Mouse (Mus musculus): ENCODE results near the gene Anapc5.

The Anapc5 gene

GRCm38 (mm10) chr5:122769101-122769568, 52.0 kb downstream of the Anapc5 start:
- no peak for DNase-seq (ENCODE audit: low spot score)

GRCm38 (mm10) chr5:122767283-122767682, 53.9 kb downstream of the Anapc5 start:
- no peak for DNase-seq (ENCODE audit: low spot score)

- DNase-seq (ENCODE audit: low spot score), result no peak
Observed at GRCm38 (mm10) chr5:122764032-122764464, 57.1 kb downstream of the Anapc5 start.

GRCm38 (mm10) chr5:122763271-122764031, 57.7 kb downstream of the Anapc5 start:
- no peak for DNase-seq (ENCODE audit: low spot score)

- DNase-seq (ENCODE audit: low spot score), result no peak
Observed at GRCm38 (mm10) chr5:122756680-122757079, 64.5 kb downstream of the Anapc5 start.

GRCm38 (mm10) chr5:122756144-122756543, 65.0 kb downstream of the Anapc5 start:
- DNase-seq (ENCODE audit: low spot score), result no peak

GRCm38 (mm10) chr5:122755620-122756019, 65.5 kb downstream of the Anapc5 start:
- DNase-seq (ENCODE audit: low spot score), result no peak

GRCm38 (mm10) chr5:122754477-122754876, 66.7 kb downstream of the Anapc5 start:
- no peak for DNase-seq (ENCODE audit: low spot score)

GRCm38 (mm10) chr5:122747950-122748349, 73.2 kb downstream of the Anapc5 start:
- DNase-seq (ENCODE audit: low spot score), result no peak

- DNase-seq (ENCODE audit: low spot score), result no peak
Observed at GRCm38 (mm10) chr5:122743880-122744422, 77.2 kb downstream of the Anapc5 start.
